Mouse (Mus musculus) layer of hippocampus, postnatal 14 days (tissue): ENCODE measurements around the gene Iyd. TPM values are rescaled to one million over a fixed set of nuclear protein-coding genes. Genes with fewer than 3 reads are reported as not detected.
"Not testable (repeated sequence)": the region's sequence is repeated elsewhere in the genome, so short reads cannot be mapped to it uniquely, and the experiment has no call there.

Experiments
- DNase-seq, 2 experiments: peaks; one replicate each; pipeline ENCODE4 v3.0.0; 2021 to 2022; ENCODE audit warnings: low spot score in 2 of 2, mixed read lengths in 1 of 2
- long read RNA-seq, 2 experiments: library from polyadenylated mRNA; stranded (forward); transcript quantifications; one replicate each; pipeline ENCODE4 v2.0.0; 2021
- total RNA-seq, 2 experiments: library from RNA; stranded (reverse); gene quantifications; 2 replicates each; pipeline ENCODE4 v1.2.3; 2021

The Iyd gene
- 10 to 100 TPM; 10.1 to 16.6 TPM for total RNA-seq
- long read RNA-seq, experiment 1, partial matches to known transcripts = 0 of 3 reads
- long read RNA-seq, experiment 1, other reads (novel, unspliced or antisense) = 0 of 3 reads
- long read RNA-seq, experiment 2, transcript Iyd-201 (5 exons, 1,579 nt) = major isoform, 17 of 24 reads
- long read RNA-seq, experiment 2, partial matches to known transcripts = 2 of 24 reads
- long read RNA-seq, experiment 2, other reads (novel, unspliced or antisense) = 2 of 24 reads

GRCm38 (mm10) chr10:3540003-3540827 lies at the start of gene Iyd:
Gene Iyd, plus strand, starts transcription at chr10:3540240.
- DNase-seq = no peak

- peak; percentile 16 to 50 for DNase-seq
Measured at GRCm38 (mm10) chr10:3496791-3497190, 43.2 kb upstream of the Iyd start.

GRCm38 (mm10) chr10:3500846-3501245 lies 39.2 kb upstream of the Iyd start:
- DNase-seq = not testable (repeated sequence)

GRCm38 (mm10) chr10:3507484-3508221 lies 32.4 kb upstream of the Iyd start:
- DNase-seq = peak; percentile 60 to 65

GRCm38 (mm10) chr10:3508222-3508588 lies 31.8 kb upstream of the Iyd start:
- DNase-seq = no peak

- DNase-seq = no peak
Measured at GRCm38 (mm10) chr10:3508746-3509145, 31.3 kb upstream of the Iyd start.

- DNase-seq = no peak
Measured at GRCm38 (mm10) chr10:3509663-3510277, 30.3 kb upstream of the Iyd start.

GRCm38 (mm10) chr10:3510486-3510885 lies 29.6 kb upstream of the Iyd start:
- DNase-seq = no peak

GRCm38 (mm10) chr10:3511401-3511800 lies 28.6 kb upstream of the Iyd start:
- DNase-seq = no peak

- no peak for DNase-seq
Measured at GRCm38 (mm10) chr10:3512620-3513305, 27.3 kb upstream of the Iyd start.

GRCm38 (mm10) chr10:3513947-3514346 lies 26.1 kb upstream of the Iyd start:
- no peak for DNase-seq

- DNase-seq = peak; percentile 32 to 60
Measured at GRCm38 (mm10) chr10:3514634-3515033, 25.4 kb upstream of the Iyd start.

- DNase-seq = no peak
Measured at GRCm38 (mm10) chr10:3516442-3516841, 23.6 kb upstream of the Iyd start.

GRCm38 (mm10) chr10:3523044-3523793 lies 16.8 kb upstream of the Iyd start:
- DNase-seq = no peak

GRCm38 (mm10) chr10:3524513-3524912 lies 15.5 kb upstream of the Iyd start:
- DNase-seq = no peak

- no peak for DNase-seq
Measured at GRCm38 (mm10) chr10:3525420-3526019, 14.5 kb upstream of the Iyd start.

- no peak for DNase-seq
Measured at GRCm38 (mm10) chr10:3529807-3530206, 10.2 kb upstream of the Iyd start.

GRCm38 (mm10) chr10:3530661-3531060 lies 9.4 kb upstream of the Iyd start:
- DNase-seq = no peak

GRCm38 (mm10) chr10:3531375-3531774 lies 8.7 kb upstream of the Iyd start:
- DNase-seq = peak; percentile 83 to 87

GRCm38 (mm10) chr10:3534445-3534844 lies 5.6 kb upstream of the Iyd start:
- peak; percentile 40 to 47 for DNase-seq
